Mouse (Mus musculus): ENCODE results near the gene Hsd3b6. TPM values are rescaled to one million over a fixed set of nuclear protein-coding genes. Genes with fewer than 3 reads are reported as not detected.
A peak's percentile ranks its signal among the peaks of the same experiment; 100 is the strongest.
"Not testable (repeated sequence)": the region's sequence is repeated elsewhere in the genome, so short reads cannot be mapped to it uniquely, and the experiment has no call there.

The Hsd3b6 gene
- total RNA-seq (2021) = not detected
- long read RNA-seq, experiment 1 = 0 reads
- long read RNA-seq, experiment 2 = 0 reads

- intact Hi-C loops (cut with DNase I) = no loop called here
- no peak for DNase-seq
Observed at GRCm38 (mm10) chr3:98814101-98814670, at the start of gene Hsd3b6. Hsd3b6 (minus strand) TSS chr3:98814443.

- no peak for DNase-seq
- intact Hi-C loops (cut with DNase I) = no loop called here
Observed at GRCm38 (mm10) chr3:98862800-98863199, 48.6 kb upstream of the Hsd3b6 start.

GRCm38 (mm10) chr3:98859576-98859975 lies 45.3 kb upstream of the Hsd3b6 start, which contains the start of gene Hsd3b1:
Hsd3b1 (minus strand) TSS chr3:98859794.
- no peak for DNase-seq
- intact Hi-C loops (cut with DNase I) = no loop called here

GRCm38 (mm10) chr3:98858051-98858450 lies 43.8 kb upstream of the Hsd3b6 start:
- no peak for DNase-seq
- intact Hi-C loops (cut with DNase I) = no loop called here

- intact Hi-C loops (cut with DNase I) = no loop called here
Observed at GRCm38 (mm10) chr3:98856892-98857291, 42.6 kb upstream of the Hsd3b6 start.

GRCm38 (mm10) chr3:98855160-98855559 lies 40.9 kb upstream of the Hsd3b6 start:
- no peak for DNase-seq
- intact Hi-C loops (cut with DNase I) = no loop called here

More at GRCm38 (mm10) chr3:98856892-98857291, 42.6 kb upstream of the Hsd3b6 start:
- DNase-seq = no peak

GRCm38 (mm10) chr3:98853685-98854084 lies 39.4 kb upstream of the Hsd3b6 start:
- DNase-seq = no peak
- intact Hi-C loops (cut with DNase I) = no loop called here

- intact Hi-C loops (cut with DNase I) = no loop called here
Observed at GRCm38 (mm10) chr3:98853051-98853450, 38.8 kb upstream of the Hsd3b6 start.

GRCm38 (mm10) chr3:98852631-98853030 lies 38.4 kb upstream of the Hsd3b6 start:
- DNase-seq = no peak
- intact Hi-C loops (cut with DNase I) = no loop called here

More at GRCm38 (mm10) chr3:98853051-98853450, 38.8 kb upstream of the Hsd3b6 start:
- DNase-seq = no peak

GRCm38 (mm10) chr3:98851853-98852252 lies 37.6 kb upstream of the Hsd3b6 start:
- no peak for DNase-seq
- intact Hi-C loops (cut with DNase I) = no loop called here

GRCm38 (mm10) chr3:98850262-98850661 lies 36.0 kb upstream of the Hsd3b6 start:
- intact Hi-C loops (cut with DNase I) = no loop called here
- DNase-seq = no peak

GRCm38 (mm10) chr3:98848898-98849297 lies 34.7 kb upstream of the Hsd3b6 start:
- intact Hi-C loops (cut with DNase I) = no loop called here
- DNase-seq = no peak

- intact Hi-C loops (cut with DNase I) = loop anchor here (2.0 kb wide), 1 partner anchor 94 kb away; no protein-coding TSS in a partner anchor
- DNase-seq = not testable (repeated sequence)
Observed at GRCm38 (mm10) chr3:98812653-98813052, 1.6 kb downstream of the Hsd3b6 start.

GRCm38 (mm10) chr3:98805032-98805431 lies 9.2 kb downstream of the Hsd3b6 start:
- intact Hi-C loops (cut with DNase I); DNase-seq: not testable (repeated sequence)

- no peak for DNase-seq
- intact Hi-C loops (cut with DNase I) = no loop called here
Observed at GRCm38 (mm10) chr3:98786551-98786950, 27.7 kb downstream of the Hsd3b6 start.

- intact Hi-C loops (cut with DNase I) = no loop called here
- DNase-seq = no peak
Observed at GRCm38 (mm10) chr3:98782181-98782868, 31.9 kb downstream of the Hsd3b6 start.

GRCm38 (mm10) chr3:98780921-98781320 lies 33.3 kb downstream of the Hsd3b6 start:
- no peak for DNase-seq
- intact Hi-C loops (cut with DNase I) = no loop called here

- peak; percentile 2 to 7 for DNase-seq
- intact Hi-C loops (cut with DNase I) = no loop called here
Observed at GRCm38 (mm10) chr3:98764155-98764554, 50.1 kb downstream of the Hsd3b6 start.

- intact Hi-C loops (cut with DNase I) = no loop called here
- no peak for DNase-seq
Observed at GRCm38 (mm10) chr3:98756836-98757235, 57.4 kb downstream of the Hsd3b6 start.

Data from heart, postnatal 14 days (tissue).